Mouse (Mus musculus) cerebellum, adult 18-20 months (tissue): ENCODE results near the gene Dstn.

ENCODE experiments used
- DNase-seq, 2 experiments: peaks; one replicate each; pipeline ENCODE4 v3.0.0; 2021

Gene Dstn

GRCm38 (mm10) chr2:143914760-143915599 lies at the start of gene Dstn:
TSS of gene Dstn (plus strand) at chr2:143915320.
- DNase-seq = peak; percentile 94 to 97

- DNase-seq = peak; percentile 79 to 82
These were observed 47.8 kb upstream of the Dstn start for GRCm38 (mm10) chr2:143867326-143867725.

GRCm38 (mm10) chr2:143870936-143871688 lies 44.0 kb upstream of the Dstn start:
- DNase-seq = no peak

GRCm38 (mm10) chr2:143876026-143876425 lies 39.1 kb upstream of the Dstn start:
- no peak for DNase-seq

- no peak for DNase-seq
These were observed 38.0 kb upstream of the Dstn start for GRCm38 (mm10) chr2:143876929-143877632.

- no peak for DNase-seq
These were observed 35.8 kb upstream of the Dstn start for GRCm38 (mm10) chr2:143879311-143879710.

GRCm38 (mm10) chr2:143882002-143882401 lies 33.1 kb upstream of the Dstn start:
- DNase-seq = no peak

- DNase-seq = no peak
These were observed 32.4 kb upstream of the Dstn start for GRCm38 (mm10) chr2:143882606-143883288.

GRCm38 (mm10) chr2:143889131-143889859 lies 25.8 kb upstream of the Dstn start:
- no peak for DNase-seq

- no peak for DNase-seq
These were observed 25.2 kb upstream of the Dstn start for GRCm38 (mm10) chr2:143889860-143890433.

- DNase-seq = no peak
These were observed 23.6 kb upstream of the Dstn start for GRCm38 (mm10) chr2:143891302-143892048.

- no peak for DNase-seq
These were observed 15.5 kb upstream of the Dstn start for GRCm38 (mm10) chr2:143899470-143900220.

GRCm38 (mm10) chr2:143900821-143901351 lies 14.2 kb upstream of the Dstn start:
- peak in 1 of 2 experiments; percentile 18 for DNase-seq

- no peak for DNase-seq
These were observed 11.6 kb upstream of the Dstn start for GRCm38 (mm10) chr2:143903376-143904045.

- DNase-seq = no peak
These were observed 10.2 kb upstream of the Dstn start for GRCm38 (mm10) chr2:143904896-143905295.

- DNase-seq = no peak
These were observed 5.9 kb upstream of the Dstn start for GRCm38 (mm10) chr2:143909230-143909629.

GRCm38 (mm10) chr2:143912199-143912598 lies 2.9 kb upstream of the Dstn start:
- no peak for DNase-seq

GRCm38 (mm10) chr2:143914221-143914620 lies 899 bp upstream of the Dstn start:
- peak; percentile 23 to 27 for DNase-seq

GRCm38 (mm10) chr2:143915600-143916135 lies 548 bp downstream of the Dstn start:
- peak in 1 of 2 experiments; percentile 56 for DNase-seq
